Mouse (Mus musculus) lung, postnatal 4 days (tissue): ENCODE results near the gene H2-M10.6.
"Not testable (repeated sequence)": the region's sequence is repeated elsewhere in the genome, so short reads cannot be mapped to it uniquely, and the experiment has no call there.

Experiments
- DNase-seq, 2 experiments: peaks; one replicate each; pipeline ENCODE4 v3.0.0; 2021

Gene H2-M10.6

GRCm38 (mm10) chr17:36811871-36812270, at the start of gene H2-M10.6:
H2-M10.6 (plus strand) TSS chr17:36812171.
- DNase-seq = no peak

- DNase-seq = no peak
Observed at GRCm38 (mm10) chr17:36763816-36764215, 48.2 kb upstream of the H2-M10.6 start.

- peak in 1 of 2 experiments; percentile 10 for DNase-seq
Observed at GRCm38 (mm10) chr17:36764244-36764643, 47.7 kb upstream of the H2-M10.6 start.

- not testable (repeated sequence) for DNase-seq
Observed at GRCm38 (mm10) chr17:36765403-36765802, 46.6 kb upstream of the H2-M10.6 start.

- DNase-seq = not testable (repeated sequence)
Observed at GRCm38 (mm10) chr17:36772610-36773009, 39.4 kb upstream of the H2-M10.6 start, which contains the start of gene H2-M10.5. H2-M10.5 (plus strand) TSS chr17:36772910.

GRCm38 (mm10) chr17:36781533-36781932, 30.4 kb upstream of the H2-M10.6 start:
- no peak for DNase-seq

GRCm38 (mm10) chr17:36786483-36786886, 25.5 kb upstream of the H2-M10.6 start:
- DNase-seq = peak in 1 of 2 experiments; percentile 23

GRCm38 (mm10) chr17:36788351-36788750, 23.6 kb upstream of the H2-M10.6 start:
- no peak for DNase-seq

GRCm38 (mm10) chr17:36788801-36789200, 23.2 kb upstream of the H2-M10.6 start:
- DNase-seq = peak; percentile 38 to 69

GRCm38 (mm10) chr17:36799493-36799892, 12.5 kb upstream of the H2-M10.6 start:
- DNase-seq = no peak

GRCm38 (mm10) chr17:36799921-36800462, 12.0 kb upstream of the H2-M10.6 start:
- not testable (repeated sequence) for DNase-seq

GRCm38 (mm10) chr17:36824005-36824404, 12.0 kb downstream of the H2-M10.6 start:
- peak in 1 of 2 experiments; percentile 66 for DNase-seq

- no peak for DNase-seq
Observed at GRCm38 (mm10) chr17:36825525-36825924, 13.6 kb downstream of the H2-M10.6 start.

GRCm38 (mm10) chr17:36826002-36826401, 14.0 kb downstream of the H2-M10.6 start:
- peak; percentile 77 to 84 for DNase-seq

GRCm38 (mm10) chr17:36828488-36828887, 16.5 kb downstream of the H2-M10.6 start:
- no peak for DNase-seq

- DNase-seq = no peak
Observed at GRCm38 (mm10) chr17:36830470-36830869, 18.5 kb downstream of the H2-M10.6 start.

- no peak for DNase-seq
Observed at GRCm38 (mm10) chr17:36832694-36833093, 20.7 kb downstream of the H2-M10.6 start.

- peak; percentile 70 to 72 for DNase-seq
Observed at GRCm38 (mm10) chr17:36835591-36836426, 23.8 kb downstream of the H2-M10.6 start.

GRCm38 (mm10) chr17:36836427-36836812, 24.4 kb downstream of the H2-M10.6 start:
- DNase-seq = no peak

- DNase-seq = peak; percentile 97 to 100
Observed at GRCm38 (mm10) chr17:36836874-36837647, 25.1 kb downstream of the H2-M10.6 start, which contains the start of gene Trim26. Trim26 (plus strand) TSS chr17:36837134.

- DNase-seq = no peak
Observed at GRCm38 (mm10) chr17:36839001-36839400, 27.0 kb downstream of the H2-M10.6 start.

- no peak for DNase-seq
Observed at GRCm38 (mm10) chr17:36839931-36840330, 28.0 kb downstream of the H2-M10.6 start.

GRCm38 (mm10) chr17:36840961-36841445, 29.0 kb downstream of the H2-M10.6 start:
- DNase-seq = no peak
